Mouse (Mus musculus): ENCODE results near the gene Cntnap5b.

Cntnap5b gene

DNA sequence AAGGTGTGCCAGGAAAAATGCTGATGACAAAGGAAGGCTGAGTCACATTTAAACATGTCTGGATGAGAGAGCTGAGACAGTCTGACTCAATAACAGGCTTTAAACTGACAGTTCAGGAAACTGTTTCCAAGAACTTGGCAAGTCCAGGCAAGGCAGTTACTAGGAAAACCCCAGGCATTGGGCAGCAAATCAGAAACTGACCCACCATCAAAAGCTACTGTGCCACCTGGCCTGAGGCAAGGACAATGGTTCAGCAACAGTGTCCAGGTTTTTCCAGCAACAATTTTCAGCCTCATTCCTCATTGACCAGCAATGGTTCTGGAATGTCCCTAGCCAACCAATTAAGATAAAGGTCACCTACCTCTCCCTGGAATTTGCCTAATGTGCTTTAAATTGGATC is 399.0 kb downstream of the Cntnap5b start:
- peak; percentile 87 for DNase-seq (ENCODE audit: inconsistent ontology term)

DNA sequence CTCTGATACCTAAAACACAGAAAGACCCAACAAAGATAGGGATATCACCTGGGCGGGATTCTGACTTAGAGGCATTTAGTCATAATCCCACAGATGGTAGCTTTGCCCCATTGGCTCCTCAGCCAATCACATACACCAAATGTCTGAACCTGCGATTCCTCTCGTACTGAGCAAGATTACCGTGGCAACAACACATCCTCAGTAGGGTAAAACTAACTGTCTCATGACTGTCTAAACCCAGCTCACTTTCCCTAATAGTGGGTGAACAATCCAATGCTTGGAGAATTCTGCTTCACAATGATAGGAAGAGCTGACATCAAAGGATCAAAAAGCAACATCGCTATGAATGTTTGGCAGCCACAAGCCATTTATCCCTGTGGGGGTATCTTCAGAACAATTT is 407.5 kb downstream of the Cntnap5b start:
- peak; percentile 64 for DNase-seq (ENCODE audit: inconsistent ontology term)

GRCm38 (mm10) chr1:100231980-100232608 is 459.5 kb downstream of the Cntnap5b start:
- DNase-seq (ENCODE audit: inconsistent ontology term), result peak; percentile 5

GRCm38 (mm10) chr1:100251964-100252363 is 479.4 kb downstream of the Cntnap5b start:
- no peak for DNase-seq (ENCODE audit: inconsistent ontology term)

DNA sequence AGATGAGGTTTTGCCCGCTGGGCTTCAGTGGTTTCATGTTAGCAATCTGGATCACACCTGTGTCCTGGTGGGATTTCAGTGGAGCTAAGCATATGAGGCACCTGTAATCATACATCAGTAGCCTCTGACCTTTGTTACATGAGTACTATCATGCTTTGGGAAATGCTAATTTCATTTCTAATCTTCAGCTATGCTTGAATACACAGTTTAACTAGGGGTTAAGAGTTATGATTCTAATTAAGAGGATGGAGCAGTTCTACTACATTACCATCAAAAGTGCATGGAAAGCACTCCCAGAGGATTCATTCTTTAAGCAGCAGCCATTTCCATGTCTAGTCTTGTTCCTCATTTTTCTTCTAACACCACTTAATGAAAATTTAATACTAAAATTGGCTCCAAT is 538.1 kb downstream of the Cntnap5b start:
- DNase-seq (ENCODE audit: inconsistent ontology term), result no peak

- DNase-seq (ENCODE audit: inconsistent ontology term), result no peak
These were observed 558.5 kb downstream of the Cntnap5b start for GRCm38 (mm10) chr1:100331066-100331465.

DNA sequence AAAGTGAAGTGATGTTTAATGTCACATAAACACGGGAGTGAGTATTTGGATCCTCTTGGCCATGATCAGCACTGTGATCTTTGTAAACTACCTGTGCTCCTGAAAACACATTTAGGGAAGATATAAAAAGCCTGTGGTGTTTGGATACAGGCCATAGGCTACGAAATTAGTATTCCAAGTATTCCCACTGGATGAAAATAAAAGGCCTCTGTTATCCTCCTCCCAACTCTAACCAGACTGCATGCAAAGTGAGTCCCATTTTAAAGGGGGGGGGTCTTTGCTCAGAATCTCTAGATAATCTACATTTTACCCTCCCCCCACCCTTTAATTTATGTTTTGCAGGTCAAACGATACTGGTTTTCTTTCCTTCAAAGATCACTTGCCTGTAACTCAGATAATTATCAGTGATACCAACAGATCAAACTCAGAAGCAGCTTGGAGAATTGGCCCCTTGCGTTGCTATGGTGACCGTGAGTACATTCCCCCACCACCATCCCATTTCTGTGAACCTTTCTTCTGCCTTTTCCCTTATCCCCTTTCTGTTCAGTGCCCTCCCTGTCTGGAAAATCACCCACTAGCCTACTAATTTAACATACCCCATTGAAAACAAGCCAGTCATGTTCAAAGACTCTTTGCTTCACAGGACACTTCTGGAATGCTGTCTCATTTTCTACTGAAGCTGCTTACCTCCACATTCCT is 597.0 kb downstream of the Cntnap5b start:
- DNase-seq (ENCODE audit: inconsistent ontology term), result no peak

DNA sequence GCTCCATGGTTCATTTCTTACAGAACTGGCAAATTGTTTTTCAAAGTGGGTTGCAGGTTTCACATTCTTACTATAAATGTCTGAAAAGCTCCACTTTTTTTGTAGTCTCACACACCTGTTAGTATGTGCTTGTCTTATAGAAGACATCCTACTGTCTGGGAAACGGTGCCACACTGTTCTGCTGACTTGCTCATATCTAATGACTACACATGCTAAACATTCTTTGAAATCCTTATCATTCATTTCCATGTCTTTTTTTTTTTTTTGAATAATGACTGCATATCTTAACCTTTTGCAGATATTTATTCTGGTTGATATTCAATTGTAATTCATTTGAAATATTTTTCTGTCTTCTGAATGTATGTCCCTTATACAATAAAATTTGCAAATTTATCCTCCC is 613.7 kb downstream of the Cntnap5b start:
- DNase-seq (ENCODE audit: inconsistent ontology term), result no peak

GRCm38 (mm10) chr1:100394034-100394433 is 621.5 kb downstream of the Cntnap5b start:
- no peak for DNase-seq (ENCODE audit: inconsistent ontology term)

DNA sequence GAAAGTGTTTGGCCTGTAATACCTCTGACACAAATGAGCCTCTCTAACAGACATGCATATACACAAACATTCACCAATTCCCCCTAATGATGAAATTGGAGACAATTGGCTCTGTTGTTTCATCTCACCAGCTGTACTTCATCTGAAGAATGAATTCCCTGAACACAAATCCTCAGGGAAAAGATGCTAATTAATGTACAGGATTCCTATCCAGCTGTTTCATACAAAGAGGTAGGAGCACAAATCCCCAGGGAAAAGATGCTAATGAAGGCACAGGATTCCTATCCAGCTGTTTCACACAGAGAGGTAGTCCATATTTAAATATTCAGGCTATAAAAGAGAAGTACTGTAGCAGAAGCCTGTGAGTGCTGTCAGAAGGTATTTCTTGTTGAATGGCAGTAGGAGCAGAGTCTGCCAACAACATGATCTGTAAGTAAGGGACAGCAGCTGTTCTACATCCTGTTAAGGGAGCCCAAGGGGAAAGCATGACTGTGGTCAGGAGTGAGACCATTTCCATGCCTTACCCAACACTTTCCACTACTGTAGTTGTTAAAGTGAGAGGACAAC is 644.2 kb downstream of the Cntnap5b start:
- no peak for DNase-seq (ENCODE audit: inconsistent ontology term)

DNA sequence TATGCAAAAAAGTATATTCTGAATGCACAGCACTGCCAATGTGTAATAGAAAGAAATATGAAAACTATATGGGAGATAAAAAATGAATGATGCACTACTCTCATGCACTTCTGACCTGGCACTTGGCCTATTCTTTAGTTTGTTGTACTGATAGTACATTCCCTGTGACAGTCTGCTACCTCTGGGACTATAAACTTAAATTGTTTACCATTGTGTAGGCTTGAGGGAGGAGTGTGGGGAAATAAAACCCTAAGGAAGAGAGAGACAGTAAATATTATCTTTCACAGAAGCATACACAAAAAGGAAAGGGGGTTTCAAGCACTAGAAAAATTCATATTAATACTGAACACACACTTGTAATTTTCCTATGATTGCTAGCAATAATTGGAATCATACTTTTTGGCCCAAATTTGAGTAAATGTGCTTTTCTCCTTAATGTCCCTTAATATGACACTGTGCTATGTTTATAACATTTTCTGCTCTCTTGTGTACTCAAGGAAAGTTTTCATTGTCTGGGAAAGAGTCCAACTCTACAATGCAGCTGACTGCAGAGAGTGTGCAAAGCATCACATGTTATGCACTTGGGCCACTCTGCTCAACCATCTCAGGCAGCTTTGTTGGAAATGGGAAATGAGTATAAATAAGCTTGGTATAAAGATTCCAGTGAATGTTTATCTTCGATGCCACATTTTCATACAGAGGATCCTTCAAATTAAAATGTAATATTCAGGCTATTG is 657.6 kb downstream of the Cntnap5b start:
- DNase-seq (ENCODE audit: inconsistent ontology term), result no peak

- no peak for DNase-seq (ENCODE audit: inconsistent ontology term)
These were observed 691.3 kb downstream of the Cntnap5b start for GRCm38 (mm10) chr1:100463877-100464276.

- no peak for DNase-seq (ENCODE audit: inconsistent ontology term)
These were observed 692.7 kb downstream of the Cntnap5b start for GRCm38 (mm10) chr1:100465226-100465625.

GRCm38 (mm10) chr1:100467595-100467994 is 695.0 kb downstream of the Cntnap5b start:
- DNase-seq (ENCODE audit: inconsistent ontology term), result no peak

GRCm38 (mm10) chr1:100509866-100510265 is 737.3 kb downstream of the Cntnap5b start:
- DNase-seq (ENCODE audit: inconsistent ontology term), result no peak

Measured in Muller cell, postnatal 12 days (primary cell).